Mouse (Mus musculus) kidney, adult 8-10 months (tissue): ENCODE results near the gene Olfr1324.
"Not testable (repeated sequence)": the region's sequence is repeated elsewhere in the genome, so short reads cannot be mapped to it uniquely, and the experiment has no call there.

Experiments
- DNase-seq, 2 experiments: peaks; one replicate each; pipeline ENCODE4 v3.0.0; 2022

Olfr1324 gene

GRCm38 (mm10) chrX:50428398-50428797 is at the start of gene Olfr1324:
TSS of gene Olfr1324 (minus strand) at chrX:50428498.
- no peak for DNase-seq

GRCm38 (mm10) chrX:50470341-50470740 is 42.0 kb upstream of the Olfr1324 start:
- DNase-seq: not testable (repeated sequence)

- no peak for DNase-seq
Measured at GRCm38 (mm10) chrX:50456136-50456535, 27.8 kb upstream of the Olfr1324 start.

- no peak for DNase-seq
Measured at GRCm38 (mm10) chrX:50443352-50443751, 15.1 kb upstream of the Olfr1324 start.

- DNase-seq: no peak
Measured at GRCm38 (mm10) chrX:50442696-50443095, 14.4 kb upstream of the Olfr1324 start.

GRCm38 (mm10) chrX:50432499-50432898 is 4.2 kb upstream of the Olfr1324 start:
- DNase-seq: no peak

GRCm38 (mm10) chrX:50427712-50428328 is 478 bp downstream of the Olfr1324 start:
- no peak for DNase-seq

- DNase-seq: no peak
Measured at GRCm38 (mm10) chrX:50425899-50426436, 2.3 kb downstream of the Olfr1324 start.

- not testable (repeated sequence) for DNase-seq
Measured at GRCm38 (mm10) chrX:50410361-50410760, 17.9 kb downstream of the Olfr1324 start.

GRCm38 (mm10) chrX:50390616-50391015 is 37.7 kb downstream of the Olfr1324 start:
- not testable (repeated sequence) for DNase-seq

GRCm38 (mm10) chrX:50374978-50375377 is 53.3 kb downstream of the Olfr1324 start:
- DNase-seq: no peak
